Mouse (Mus musculus) neural tube, embryonic 10.5 days (tissue): Measurements from ENCODE around the gene Spata17.

ENCODE experiments used
- DNase-seq: peaks from one replicate; pipeline ENCODE4 v3.0.0-alpha.2; 2017; ENCODE audit warnings: low spot score; ENCODE audit errors: extremely low spot score

Gene Spata17

DNA sequence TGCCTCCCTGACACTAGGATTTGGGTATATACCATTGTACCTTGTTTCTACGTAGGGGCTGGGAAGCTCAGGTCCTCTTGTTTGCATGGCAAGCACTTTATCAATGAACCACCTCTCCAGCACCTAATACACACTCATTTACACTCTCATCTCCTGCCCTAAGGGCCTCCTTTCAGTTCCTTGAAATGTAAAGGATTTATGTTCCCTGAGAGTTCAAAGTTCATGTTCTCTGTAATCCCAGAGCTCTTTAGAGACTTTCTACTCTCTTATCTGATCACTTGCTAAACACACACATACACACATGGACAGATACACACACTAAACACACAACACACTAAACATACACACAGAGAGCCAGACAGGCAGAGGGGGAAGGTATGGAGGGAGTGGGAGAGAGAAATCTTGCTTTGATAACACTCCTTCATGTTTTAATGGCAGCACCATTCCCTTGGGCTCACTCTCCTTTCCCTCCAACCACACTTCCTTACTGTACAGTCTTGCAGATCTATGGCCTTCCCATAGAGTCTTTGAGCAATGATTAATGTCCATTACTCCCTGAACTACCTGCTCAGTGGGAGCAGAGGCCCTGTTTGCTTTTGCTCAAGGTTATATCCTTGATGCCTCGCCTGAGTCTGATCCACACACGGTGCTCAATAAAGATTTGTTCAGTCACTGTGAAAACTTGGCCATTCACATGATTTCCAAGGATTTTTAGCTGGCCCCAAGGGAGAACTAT is 126.4 kb downstream of the Spata17 start:
- DNase-seq = no peak

DNA sequence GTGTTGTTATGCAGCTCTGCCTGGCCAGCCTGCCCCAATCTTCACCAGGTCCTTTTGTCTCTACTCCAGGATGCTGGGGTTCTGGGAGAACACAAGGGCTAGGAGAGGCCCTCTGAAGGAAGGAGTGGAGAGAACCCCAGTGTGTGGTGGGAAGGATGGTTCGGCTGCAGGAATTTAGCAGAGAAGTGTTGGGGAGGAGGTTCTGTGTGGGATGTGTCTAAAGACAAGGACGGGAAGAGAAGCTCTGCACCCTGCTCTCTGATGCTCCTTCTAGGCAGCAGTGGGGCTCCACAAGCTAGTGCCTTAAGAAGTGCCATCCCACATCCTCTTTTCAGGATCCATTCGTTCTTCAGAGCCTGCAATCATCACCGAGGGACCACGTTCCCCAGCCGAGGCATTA is 129.2 kb downstream of the Spata17 start:
- DNase-seq = no peak

DNA sequence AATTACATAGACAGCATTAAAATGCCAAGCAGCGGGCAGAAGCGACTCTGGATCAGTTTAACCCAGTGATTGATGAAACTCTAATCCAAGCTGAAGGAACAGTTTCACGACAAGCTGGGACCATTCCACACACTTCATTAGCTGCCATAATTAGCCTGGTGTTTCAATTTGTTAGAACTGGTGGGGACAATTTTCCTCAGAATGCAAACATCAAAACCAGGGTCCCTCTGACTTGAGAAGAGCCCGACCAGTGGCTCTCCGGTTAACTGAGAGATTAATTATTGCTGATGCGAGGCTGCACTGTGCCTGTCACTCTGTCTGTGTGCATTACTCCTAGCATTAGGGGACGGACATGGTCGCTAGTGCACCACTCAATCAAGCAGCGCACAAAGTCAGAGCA is 137.9 kb downstream of the Spata17 start:
- peak; percentile 16 for DNase-seq

DNA sequence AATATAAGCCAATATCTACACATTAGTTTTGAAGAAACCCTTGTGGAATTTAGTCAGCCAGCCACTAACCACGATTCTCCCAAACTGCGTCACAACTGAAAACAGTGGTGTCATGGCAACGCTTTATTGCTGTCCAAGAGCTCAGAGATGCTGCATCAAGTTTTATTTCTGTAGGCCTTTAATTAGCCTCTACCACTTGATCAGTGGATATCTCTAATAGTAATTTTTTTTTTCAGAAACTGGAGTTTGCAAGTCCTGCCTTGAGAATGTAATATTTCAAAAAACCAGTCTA is 138.3 kb downstream of the Spata17 start:
- DNase-seq = no peak

DNA sequence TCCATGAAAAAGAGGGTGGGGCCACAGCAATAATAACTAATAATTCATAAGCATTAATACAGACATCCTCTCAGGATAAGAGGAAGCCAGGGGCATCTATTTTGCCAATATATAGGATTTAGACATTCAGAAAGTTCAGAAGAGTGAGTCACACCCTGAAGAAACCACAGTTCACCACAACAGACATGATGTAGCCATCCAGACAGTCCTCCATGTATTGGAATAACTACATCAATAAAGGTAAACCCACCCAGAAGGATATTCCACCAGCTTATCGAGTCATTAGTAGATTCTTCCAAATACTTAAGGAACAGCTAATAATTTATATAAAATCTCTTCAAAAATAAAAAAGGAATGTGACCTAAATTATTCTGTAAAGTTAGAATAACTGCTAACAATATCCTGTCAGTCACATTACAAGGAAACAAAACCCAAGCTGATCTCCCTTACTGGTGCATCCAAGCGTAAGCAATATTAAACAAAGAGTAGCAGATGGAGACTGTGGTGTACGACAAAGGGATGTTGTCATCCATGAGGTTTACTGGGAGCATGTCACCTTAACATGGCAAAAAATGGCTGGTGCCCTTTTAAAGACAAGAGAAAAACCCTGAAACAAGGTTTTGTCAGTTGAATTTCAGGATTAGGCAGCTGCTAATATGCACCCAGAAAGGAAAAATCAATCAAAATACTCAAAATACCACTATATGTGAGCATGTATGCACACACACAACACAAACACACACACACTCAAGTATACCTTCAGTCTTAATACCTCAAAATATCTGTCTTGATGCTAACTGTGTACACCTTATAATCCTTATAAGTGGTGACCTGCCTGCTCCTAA is 138.8 kb downstream of the Spata17 start:
- no peak for DNase-seq

DNA sequence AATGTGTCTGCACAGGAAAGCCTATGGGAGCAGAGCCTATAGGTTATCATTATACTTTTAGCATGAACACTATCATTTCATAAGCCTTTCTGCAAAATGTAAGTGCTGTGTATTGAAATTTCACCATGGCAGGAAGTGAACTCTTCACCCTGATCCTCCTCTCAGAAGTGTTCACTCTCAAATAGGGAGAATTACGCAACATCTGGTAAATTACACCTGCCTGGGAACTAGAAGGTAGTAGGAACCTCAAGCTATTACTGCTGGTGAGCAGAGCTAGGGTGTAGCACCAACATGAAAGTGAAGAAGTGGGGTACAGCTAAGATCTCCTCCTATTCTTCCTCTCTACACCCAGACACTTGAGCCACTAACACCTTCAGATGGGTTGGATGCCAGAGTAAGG is 155.4 kb downstream of the Spata17 start:
- no peak for DNase-seq

DNA sequence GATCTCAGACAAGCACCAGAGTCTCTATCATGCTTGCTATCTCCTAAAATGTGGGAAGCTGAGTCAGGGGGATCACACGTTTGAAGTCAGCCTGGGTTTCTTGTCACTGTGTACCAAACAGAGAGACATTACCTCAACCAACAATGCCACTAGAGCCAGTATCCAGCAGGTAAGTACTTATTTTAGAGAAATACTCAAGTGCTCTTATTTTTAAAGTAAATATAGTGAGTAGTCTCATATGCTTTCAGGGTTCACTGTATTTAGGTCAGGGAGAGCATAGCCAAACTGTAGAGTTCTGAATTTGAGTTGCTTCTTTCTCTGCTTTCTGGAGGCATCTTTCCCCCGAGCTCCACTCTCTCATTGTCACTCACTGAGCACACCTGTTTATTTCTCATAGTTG is 160.9 kb downstream of the Spata17 start:
- no peak for DNase-seq

DNA sequence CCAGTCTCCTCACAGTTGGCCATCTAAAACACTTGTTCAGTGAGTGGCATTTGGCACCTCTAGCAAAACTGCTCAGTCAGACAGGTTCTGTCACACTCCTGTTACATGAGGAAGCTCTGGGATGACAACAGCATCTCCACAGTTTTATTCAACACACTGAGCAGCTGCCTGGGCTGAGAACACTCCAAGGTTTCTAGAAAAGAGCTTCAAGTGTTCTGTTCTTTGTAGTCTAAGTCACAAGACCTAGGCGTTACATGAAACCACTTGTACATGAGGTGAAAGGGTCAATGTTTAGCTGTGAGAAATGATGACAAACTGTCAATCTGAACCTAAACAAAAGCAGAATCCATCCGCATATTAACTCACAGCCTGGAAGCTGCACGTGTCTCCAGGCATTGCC is 161.4 kb downstream of the Spata17 start:
- no peak for DNase-seq

DNA sequence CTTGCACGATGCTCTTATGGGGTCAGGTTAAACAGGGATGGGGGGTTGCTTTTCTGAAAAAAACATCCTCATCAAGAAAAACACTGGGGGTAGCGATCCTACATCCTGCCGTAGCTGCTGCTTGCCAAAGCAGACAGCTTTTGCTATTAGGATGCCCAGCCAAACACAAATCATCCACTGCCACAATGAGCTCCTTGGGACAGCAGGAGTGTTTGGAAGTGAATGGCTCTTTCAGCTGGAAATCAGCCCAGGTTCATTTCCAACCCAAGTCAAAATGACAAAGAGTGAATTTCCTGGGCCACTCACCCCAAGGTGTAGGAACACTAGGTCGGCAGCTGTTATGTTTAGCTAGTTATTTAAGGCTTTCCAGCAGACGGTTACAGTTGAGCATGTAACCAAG is 162.7 kb downstream of the Spata17 start:
- DNase-seq = no peak

DNA sequence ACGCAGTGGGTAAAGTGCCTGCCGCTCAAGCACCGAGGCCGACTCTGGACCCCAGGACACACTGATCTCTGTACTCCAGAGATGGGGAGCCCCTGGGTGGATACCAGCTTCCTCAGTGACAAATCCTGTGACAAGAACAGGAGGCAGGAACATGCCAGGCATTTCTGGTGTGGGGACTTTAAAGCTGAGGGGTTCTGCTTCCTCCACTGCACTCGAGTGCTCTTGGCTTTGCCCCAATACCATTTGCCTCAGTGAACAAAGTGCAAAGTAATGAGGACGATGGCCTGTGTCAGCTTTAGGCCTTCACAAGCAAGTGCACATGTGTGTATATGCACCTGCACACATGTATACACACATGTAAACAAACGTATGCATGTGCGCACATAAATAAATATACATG is 164.0 kb downstream of the Spata17 start:
- no peak for DNase-seq

DNA sequence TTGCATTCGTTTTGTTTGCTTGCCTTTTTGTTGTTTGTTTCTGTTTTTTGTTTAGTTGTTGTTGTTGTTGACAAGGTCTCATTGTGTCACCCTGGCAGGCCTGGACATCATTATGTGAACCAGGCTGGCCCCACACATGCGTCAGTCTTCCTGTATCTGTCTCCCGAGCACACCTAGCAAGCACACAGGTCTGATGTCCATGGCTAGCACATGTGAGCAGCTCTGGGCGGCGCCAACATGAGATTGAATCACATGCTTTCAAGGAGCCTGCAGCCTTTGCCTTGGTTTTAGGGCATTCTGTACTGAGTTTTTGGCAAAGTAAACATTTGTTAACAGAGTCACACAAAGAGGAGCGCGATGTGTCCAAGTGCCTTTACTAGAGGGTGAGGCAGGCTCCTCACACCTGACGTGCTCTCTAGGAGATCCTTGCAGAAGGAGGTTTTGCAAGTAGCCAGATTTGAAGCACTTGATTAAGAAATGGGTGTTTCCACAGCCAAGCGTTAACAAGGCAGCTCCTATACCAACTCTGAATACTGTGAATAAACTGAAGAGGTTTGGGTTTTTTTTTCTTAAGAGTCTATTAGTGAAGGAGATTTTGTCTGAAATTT is 166.5 kb downstream of the Spata17 start:
- DNase-seq = no peak

DNA sequence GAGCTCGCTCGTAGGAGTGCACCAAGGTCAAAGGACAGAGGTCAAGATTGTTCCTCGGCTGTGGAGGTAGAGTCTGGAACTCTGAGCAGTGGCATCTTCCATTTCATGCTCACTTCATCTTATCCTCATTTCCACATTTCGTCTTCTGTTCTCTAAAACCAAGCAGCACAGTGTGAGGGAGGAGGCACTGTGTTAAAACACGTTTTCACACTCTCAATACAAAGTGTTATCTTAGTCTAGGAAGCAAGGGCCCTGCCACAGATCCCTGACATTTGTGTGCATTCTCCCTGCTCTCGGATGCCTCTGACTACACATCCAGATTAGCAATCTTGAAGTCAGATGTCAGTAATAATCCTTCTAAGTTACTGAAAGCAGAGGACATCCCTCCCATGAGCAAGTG is 170.5 kb downstream of the Spata17 start:
- no peak for DNase-seq

DNA sequence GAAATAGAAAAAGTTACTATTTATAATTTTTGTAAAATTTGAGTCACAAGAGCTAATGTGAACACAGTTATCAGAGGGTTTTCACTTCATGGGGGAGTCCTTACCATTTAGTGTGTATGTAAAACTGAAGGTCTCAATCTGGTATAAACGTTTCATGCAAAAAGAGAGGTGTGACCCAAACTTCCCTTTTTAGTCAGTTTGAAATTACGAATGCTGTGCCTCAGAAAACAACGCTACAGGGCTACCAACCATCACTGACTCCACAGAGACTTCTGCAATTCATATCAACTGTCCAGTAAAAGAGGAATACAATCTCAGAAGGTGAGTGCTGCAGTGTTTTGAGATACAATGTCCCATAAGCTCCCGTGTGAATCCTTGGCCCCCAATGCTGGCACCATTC is 175.5 kb downstream of the Spata17 start:
- DNase-seq = no peak

DNA sequence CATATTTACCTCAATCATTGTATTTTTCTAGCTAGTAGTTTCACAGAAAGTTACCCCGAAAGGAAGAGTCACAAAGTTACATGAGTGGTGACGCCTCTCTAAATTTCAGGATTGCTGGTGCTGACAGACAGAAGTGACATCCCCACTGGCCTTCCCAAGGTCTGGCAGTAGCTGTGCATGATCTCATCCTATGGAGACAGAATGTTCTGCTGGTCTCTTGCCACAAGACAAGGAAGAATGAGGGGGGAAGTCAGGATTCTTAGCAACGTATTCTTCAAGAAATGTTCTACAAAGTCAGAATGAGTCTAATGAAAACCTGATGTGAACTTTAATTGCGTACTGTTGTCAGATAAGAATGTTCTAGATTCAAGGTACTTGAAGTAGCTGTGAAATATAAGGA is 179.5 kb downstream of the Spata17 start:
- DNase-seq = no peak

DNA sequence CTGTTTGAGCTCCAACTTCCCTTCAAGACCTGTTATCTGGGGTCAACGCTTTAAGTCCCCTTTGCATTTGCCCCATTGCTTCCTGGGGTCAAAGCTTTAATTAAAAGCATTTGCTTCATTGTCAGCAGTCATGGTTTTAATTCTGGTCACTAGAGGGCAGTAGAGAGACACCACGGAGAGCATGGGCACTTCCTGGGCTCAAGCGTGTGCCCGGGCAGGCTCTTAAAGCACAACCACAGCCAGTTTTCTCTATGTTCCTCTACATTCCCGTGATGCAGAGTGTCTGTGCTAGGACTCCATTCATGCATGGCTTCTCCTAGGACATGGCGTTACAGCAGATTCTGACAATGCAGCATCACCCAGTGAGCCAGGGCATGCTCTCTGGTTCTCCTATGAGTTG is 183.5 kb downstream of the Spata17 start:
- no peak for DNase-seq

DNA sequence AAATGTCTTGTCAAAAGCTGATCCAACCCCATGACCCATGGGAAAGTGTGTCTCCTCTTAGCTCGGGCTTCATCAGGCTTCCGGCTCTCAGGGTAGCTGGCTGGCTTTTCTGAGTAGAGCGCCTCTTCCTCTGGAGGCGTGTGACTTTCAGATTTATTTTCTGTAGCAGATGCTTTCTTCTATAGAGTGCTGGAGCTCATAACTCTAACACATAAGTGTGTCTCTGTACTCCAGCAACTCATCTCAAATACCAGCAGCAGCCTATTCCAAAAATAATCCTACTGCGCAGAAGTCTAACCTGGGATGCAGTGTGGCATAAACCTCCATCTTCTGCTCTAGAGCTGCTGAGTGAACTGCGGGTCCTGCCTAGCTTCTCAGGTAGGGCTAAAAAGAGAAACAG is 186.4 kb downstream of the Spata17 start:
- no peak for DNase-seq

DNA sequence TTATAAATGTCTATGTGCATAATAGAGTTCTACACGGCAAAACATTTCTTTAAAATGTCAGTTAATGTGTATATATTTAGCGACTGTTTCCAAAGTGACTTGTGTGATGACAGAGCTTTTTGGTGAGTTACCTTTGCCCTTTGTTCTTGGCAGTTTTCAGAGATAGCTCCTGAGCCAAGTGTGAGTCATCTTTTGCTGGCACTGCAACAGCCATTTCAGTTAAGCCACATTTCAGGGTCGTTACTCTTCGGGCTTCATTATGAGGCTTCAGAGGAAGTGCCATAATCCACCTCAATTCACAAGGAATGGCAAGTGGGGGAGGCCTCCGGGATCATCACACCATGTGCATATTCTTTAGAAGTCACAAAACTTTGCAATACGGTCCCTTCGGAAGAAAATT is 195.3 kb downstream of the Spata17 start:
- DNase-seq = no peak

DNA sequence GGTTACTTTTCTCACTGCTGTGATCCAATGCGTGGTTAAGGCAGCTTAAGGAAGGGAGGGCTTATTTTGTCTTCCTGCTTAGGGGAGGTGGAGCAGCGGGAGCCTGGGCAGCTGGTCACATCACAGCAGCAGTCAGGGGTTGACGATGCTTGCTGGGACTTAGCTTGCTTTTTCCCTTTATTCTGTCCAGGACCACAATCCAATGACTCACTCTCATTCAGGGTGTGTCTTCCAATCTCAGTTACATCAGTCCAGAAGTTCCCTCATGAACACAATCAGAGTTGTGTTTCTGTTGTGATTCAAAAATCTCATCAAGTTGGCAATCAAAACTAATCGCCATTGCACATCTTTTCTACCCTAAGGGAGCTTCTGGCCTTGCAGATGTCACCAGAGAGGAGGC is 199.1 kb downstream of the Spata17 start:
- no peak for DNase-seq

DNA sequence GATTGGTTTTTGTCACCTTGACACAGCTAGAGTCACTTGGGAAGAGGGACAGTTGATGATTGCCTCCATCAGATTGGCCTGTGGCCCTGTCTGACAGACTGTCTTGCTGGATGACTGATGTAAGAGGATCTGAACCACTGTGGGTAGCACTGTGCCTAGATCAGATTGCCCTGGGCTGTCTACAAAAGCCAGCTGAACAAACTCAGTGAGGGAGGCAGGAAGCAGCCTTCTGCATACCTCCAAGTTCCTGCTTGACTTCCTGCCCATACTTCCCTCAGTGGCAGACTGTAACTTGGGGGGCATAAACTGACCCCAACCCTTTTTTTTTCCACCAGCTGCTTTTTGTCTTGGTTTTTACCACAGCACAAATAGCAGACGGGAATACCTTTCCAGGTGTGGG is 199.6 kb downstream of the Spata17 start:
- DNase-seq = no peak

DNA sequence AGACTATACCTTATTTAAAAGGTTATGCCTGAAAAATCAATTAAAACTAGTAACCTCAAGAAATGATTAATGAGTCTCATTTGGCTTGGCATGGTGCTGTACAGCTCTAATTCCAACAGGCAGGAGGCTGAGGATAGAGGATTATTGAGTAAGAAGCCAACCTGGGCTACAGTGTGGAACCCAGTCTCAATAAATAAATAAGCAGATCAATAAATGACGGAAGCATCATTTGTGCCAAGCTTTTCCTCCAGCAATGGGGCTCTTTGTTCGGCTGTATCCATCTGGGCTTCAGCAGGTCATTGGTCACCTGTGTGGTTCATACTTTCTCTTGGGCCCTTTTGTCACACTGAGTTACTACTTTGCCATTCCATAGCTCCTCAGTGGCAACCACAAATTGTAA is 201.1 kb downstream of the Spata17 start:
- no peak for DNase-seq

DNA sequence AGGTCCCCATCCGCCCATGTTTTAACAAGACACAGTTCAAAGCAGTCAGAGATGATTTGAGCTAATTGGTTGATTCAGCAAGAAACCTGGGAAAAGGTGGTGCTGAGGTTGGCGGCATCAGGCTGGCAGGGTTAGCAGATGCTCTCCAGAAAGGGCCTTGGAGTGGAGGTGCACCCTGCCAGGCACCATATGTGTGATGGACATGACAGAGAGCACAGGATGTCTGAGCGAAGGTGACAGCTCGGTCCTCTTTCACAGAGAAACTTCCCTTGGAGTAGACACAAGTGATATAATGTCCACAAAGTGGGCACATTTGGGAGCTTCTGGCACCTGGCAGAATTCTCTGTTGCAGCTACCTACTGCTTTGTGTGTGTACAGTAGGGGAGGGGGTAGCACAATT is 203.7 kb downstream of the Spata17 start:
- no peak for DNase-seq

DNA sequence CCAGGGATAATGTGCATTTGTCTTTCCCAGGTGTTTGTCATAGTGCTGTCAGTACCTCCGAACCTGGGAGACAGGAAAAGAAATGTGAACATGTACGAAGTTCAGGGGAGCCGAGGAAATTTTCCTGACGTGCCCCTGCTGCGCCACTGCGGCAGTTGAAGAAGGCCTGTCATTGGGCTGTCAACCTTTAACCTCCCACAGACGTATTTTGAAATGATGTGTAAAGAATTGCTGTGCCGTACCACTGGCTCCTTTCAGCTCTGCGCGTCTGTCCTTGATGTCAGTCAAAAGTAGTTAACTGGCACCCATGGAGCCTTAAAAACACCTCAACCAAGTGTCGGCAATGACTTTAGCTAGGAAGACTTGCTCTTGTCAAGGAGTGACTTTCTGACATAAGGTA is 205.2 kb downstream of the Spata17 start:
- DNase-seq = no peak

DNA sequence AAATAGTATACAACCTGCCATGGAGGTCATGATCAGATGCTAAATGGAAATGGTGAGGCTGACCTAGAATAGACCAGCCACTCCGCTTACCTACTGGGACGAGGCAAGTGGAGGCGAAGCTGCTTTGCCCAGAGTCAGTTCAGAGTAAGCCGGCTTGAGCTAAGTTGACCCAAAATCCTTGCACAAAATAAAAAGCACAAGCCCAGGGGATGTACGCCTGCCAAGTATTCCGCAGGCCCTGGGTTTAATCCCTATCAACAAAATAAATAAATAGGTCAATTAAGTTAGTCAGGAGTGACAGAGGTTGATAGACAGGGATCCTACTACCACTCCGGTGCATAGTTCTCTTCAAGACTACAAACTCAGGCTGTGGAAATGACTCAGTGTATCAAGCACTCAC is 207.0 kb downstream of the Spata17 start:
- no peak for DNase-seq
